Mouse (Mus musculus) hindbrain, embryonic 10.5 days (tissue): ENCODE results near the gene Gmpr. TPM values are rescaled to one million over a fixed set of nuclear protein-coding genes. Genes with fewer than 3 reads are reported as not detected.

ENCODE experiments used
- DNase-seq: peaks from one replicate; pipeline ENCODE4 v3.0.0-alpha.2; 2017; ENCODE audit warnings: low spot score
- H3K27ac ChIP-seq: fragments of 300-500 bp; sonication (generic); 2 replicates; pipeline ENCODE4 v1.5.1; 2016; ENCODE audit warnings: mild to moderate bottlenecking, moderate library complexity
- H3K27me3 ChIP-seq: fragments of 300-500 bp; sonication (generic); 2 replicates; pipeline ENCODE4 v1.6.1; 2016; ENCODE audit warnings: mild to moderate bottlenecking; ENCODE audit not compliant: poor library complexity, insufficient read depth, severe bottlenecking
- H3K36me3 ChIP-seq: fragments of 300-500 bp; sonication (generic); 2 replicates; pipeline ENCODE4 v1.6.1; 2016; ENCODE audit warnings: mild to moderate bottlenecking, moderate library complexity
- H3K4me1 ChIP-seq: fragments of 300-500 bp; sonication (generic); replicated peaks from 2 replicates; pipeline ENCODE4 v1.6.1; 2016; ENCODE audit warnings: mild to moderate bottlenecking
- H3K4me3 ChIP-seq: fragments of 300-500 bp; sonication (generic); 2 replicates; pipeline ENCODE4 v1.5.1; 2016; ENCODE audit warnings: mild to moderate bottlenecking, moderate library complexity
- H3K9me3 ChIP-seq: fragments of 300-500 bp; sonication (generic); 2 replicates; pipeline ENCODE4 v1.6.1; 2016; ENCODE audit warnings: mild to moderate bottlenecking, moderate library complexity
- WGBS: fragments of 180-500 bp; shearing (Covaris S2); methylation state at CpG from one replicate; pipeline ENCODE4 v1.1.7; 2016; 5-methylcytosine and 5-hydroxymethylcytosine counted together
- polyA plus RNA-seq: library from polyadenylated mRNA; unstranded; fragments of >200 nt; fragmentation: Nextera tagmentation; extraction: Ambion mirVana; gene quantifications from 2 replicates; pipeline ENCODE4 v1.2.1, GENCODE M21; 2016

Gene Gmpr
- polyA plus RNA-seq, 1 experiment from 2014 or later = 38.3 TPM

DNA sequence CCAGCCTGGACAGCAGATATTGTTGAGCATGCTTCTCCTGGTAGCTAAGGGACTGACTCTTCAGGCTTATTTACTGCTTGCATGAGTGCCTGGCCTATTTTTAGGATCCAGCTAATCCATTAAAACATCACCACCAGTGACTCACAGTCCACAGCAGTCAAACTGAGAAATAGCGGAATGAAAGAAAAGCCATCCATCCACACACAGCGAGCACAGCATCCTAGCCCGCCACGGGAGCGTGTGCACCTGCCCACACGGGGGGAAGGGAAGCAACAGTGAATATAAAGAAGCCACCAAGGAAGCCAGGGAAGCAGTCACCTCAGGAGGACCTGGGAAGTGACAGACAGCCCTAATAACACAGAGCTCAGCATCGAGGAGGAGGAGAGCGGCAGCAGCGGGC is 54.8 kb downstream of the Gmpr start:
- 89% methylated on average over 9 of the region's 9 CpGs for WGBS
- no peak overlapping the region for H3K4me3 ChIP-seq

DNA sequence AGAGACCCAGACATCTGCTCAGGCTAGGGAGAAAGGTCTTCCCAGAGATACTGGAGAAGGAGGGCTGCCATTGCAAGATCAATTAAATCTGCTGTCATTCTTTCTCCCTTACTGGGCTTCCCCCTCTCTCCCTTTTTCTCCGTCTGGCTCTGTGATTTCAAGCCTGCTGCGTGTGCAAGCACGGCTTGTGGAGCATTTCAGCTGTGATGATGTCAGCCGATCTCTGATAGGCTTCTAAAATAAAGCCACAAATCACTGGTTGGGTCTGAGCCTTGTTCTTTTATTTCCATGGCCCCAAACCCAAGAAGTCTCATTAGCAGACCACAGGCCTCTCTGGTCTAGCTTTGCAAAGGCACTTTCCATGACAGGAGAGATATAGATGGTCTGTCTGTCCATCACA is 57.7 kb downstream of the Gmpr start:
- no peaks in the 10 kb centered on the region for H3K27me3 ChIP-seq
- 0 out of 2 replicates have a peak, but pooled peaks cover 4% of the 10 kb centered on the region for H3K4me1 ChIP-seq
- peaks cover 15% of the 10 kb centered on the region; the same call in 1 of the 2 replicates for H3K36me3 ChIP-seq
- H3K9me3 ChIP-seq = no peaks in the 10 kb centered on the region
- no peak overlapping the region for H3K27ac ChIP-seq
- H3K4me3 ChIP-seq = no peak overlapping the region
- 81% methylated on average over 4 of the region's 4 CpGs for WGBS
- DNase-seq = no peak

More for the DNA sequence above, 54.8 kb downstream of the Gmpr start:
- Histone ChIP-seq H3K4me1 (peaks cover 13% of the 10 kb centered on the region), H3K36me3 (peaks cover 6% of the 10 kb centered on the region; the same call in 1 of the 2 replicates), H3K27ac (no peak overlapping the region), H3K27me3 (no peaks in the 10 kb centered on the region), H3K9me3 (no peaks in the 10 kb centered on the region)
- DNase-seq = no peak

DNA sequence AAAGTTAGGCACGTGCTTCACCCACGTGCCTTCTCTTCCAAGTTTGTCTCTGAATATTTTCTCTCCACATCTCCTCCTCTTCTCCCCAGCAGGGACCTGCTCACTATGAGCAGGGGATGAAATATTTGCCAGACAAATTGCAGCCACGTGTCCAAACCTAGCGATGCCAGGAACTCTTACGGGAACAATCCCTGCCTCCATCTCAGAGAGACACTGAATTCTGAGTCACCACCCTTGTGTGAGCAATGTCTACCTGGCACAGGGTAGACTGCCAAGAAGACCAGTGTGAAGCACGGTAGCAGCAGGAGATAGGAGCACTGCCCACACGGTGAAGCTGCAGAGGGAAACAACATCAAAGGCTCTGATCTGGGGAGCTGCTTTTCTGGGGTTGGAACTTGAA is 62.7 kb downstream of the Gmpr start:
- Histone ChIP-seq H3K27me3 (no peaks in the 10 kb centered on the region), H3K36me3 (peaks cover 15% of the 10 kb centered on the region; the same call in 1 of the 2 replicates), H3K9me3 (no peaks in the 10 kb centered on the region), H3K27ac (no peak overlapping the region), H3K4me3 (no peak overlapping the region), H3K4me1 (0 out of 2 replicates have a peak, but pooled peaks cover 11% of the 10 kb centered on the region)
- DNase-seq = no peak
- WGBS = 83% methylated on average over 7 of the region's 7 CpGs

DNA sequence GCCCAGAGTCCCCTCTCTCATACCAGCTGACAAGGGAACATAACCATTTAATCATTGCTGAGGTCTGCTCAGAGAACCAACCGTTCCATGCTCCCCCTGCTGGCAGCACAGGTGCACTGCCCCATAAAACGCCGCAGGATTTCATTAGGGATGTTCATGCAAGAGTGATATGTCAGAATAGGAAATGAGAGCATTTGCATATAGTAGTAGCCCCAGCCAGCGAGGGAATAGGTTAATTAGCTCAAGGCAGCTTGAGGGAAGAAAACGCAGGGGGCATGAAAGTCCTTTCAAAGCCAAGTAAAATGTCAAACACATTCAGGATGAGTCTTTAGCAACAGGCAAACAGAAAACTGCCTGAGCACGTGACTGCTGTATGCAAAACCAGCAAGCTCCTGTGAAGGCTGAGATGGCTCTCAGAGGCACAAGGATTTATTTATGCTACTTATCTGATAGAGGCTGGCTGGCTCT is 64.6 kb downstream of the Gmpr start:
- DNase-seq = peak; percentile 87
- no peaks in the 10 kb centered on the region for H3K27me3 ChIP-seq
- WGBS = 5% methylated on average over 6 of the region's 6 CpGs
- no peak overlapping the region for H3K27ac ChIP-seq
- no peak overlapping the region for H3K4me3 ChIP-seq
- peaks cover 11% of the 10 kb centered on the region; the same call in 1 of the 2 replicates for H3K36me3 ChIP-seq
- peaks cover 19% of the 10 kb centered on the region for H3K4me1 ChIP-seq
- H3K9me3 ChIP-seq = no peaks in the 10 kb centered on the region

DNA sequence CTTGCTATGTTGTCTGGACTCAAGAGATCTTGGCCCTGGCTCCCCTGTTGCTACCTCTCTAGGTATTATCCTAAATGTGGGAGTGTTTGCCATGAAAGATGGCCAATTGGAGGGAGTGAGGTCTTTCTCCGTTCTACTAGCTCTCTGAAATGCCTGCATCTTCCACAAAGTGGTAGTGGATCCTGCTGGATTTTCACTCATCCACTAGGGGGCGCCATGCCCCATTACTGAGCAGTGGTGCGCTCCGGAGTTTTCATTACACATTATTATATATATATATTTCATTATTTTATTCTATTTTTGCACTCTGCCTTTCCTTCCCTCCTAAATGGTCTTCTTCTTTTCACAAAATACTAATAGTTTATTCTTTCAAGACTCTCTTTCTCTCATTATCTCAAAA is 65.5 kb downstream of the Gmpr start:
- Histone ChIP-seq H3K27ac (no peak overlapping the region), H3K9me3 (no peaks in the 10 kb centered on the region), H3K4me3 (no peak overlapping the region), H3K36me3 (peaks cover 4% of the 10 kb centered on the region; the same call in 1 of the 2 replicates), H3K27me3 (no peaks in the 10 kb centered on the region), H3K4me1 (peaks cover 28% of the 10 kb centered on the region)
- DNase-seq = peak; percentile 58
- 38% methylated on average over 4 of the region's 4 CpGs for WGBS

DNA sequence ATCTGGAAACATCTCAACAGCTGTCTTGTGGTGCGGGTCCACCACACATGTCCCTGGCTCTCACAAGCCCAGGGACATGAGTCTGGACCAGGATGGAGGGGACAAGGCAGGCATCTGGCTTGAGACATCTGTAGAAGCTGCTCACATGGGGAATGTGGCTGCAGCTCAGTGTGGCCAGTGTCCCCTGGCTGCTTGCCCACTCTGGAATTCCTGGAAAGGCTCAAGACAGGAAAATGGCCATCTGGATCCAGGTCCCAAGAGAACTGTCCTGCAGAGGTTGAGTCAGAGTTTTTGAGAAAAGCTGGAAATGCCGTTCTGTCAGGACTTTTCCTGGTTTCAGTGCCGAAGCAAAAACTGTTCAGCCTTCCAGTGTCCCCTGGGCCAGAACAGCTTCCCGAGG is 68.9 kb downstream of the Gmpr start:
- Histone ChIP-seq H3K9me3 (no peaks in the 10 kb centered on the region), H3K27me3 (no peaks in the 10 kb centered on the region), H3K27ac (peak overlapping the region; percentile 37; the same call in 1 of the 2 replicates), H3K4me3 (no peak overlapping the region), H3K4me1 (peaks cover 32% of the 10 kb centered on the region), H3K36me3 (no peaks in the 10 kb centered on the region)
- DNase-seq = no peak
- WGBS = 79% methylated on average over 4 of the region's 4 CpGs

DNA sequence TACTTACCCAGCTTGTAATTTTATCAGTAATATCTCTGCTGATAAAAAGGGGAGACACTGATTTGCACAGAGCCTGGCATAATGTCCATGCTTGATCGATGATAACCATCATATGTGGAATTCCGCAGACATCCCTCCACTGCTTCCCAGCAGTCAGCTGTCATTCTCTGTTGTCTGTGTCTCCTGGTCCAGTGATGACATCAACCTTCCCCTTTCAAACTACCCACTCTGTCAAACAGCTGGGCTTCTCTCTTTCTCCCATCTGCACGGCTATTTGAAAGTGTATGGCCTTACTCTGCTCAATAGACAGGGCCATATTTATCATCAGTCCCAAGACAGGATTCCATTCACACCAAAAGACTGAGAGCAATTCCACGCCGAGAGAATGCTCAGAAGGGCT is 70.1 kb downstream of the Gmpr start:
- no peak for DNase-seq
- Histone ChIP-seq H3K4me3 (no peak overlapping the region), H3K9me3 (no peaks in the 10 kb centered on the region), H3K27me3 (no peaks in the 10 kb centered on the region), H3K27ac (no peak overlapping the region), H3K36me3 (no peaks in the 10 kb centered on the region), H3K4me1 (peaks cover 25% of the 10 kb centered on the region)
- WGBS = 59% methylated on average over 5 of the region's 5 CpGs

DNA sequence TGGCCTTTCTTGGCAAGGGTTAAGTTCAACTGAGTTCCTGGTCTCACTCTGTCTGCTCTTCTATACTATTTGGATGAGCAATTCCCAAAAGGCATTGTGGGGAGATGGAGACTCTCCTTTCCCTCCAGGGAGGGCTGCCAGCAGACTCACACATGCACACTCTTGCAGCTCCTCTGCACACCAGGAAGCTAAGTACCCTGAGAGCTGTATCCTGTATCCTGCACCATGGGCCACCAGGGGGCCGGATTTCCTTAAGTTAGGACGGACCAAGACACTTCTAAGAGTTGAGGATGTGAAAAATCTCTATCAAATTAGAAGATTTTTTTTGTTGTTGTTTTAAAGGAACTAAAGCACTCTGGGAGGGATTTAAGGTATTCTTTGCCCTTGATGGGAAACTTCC is 70.5 kb downstream of the Gmpr start:
- Histone ChIP-seq H3K27ac (no peak overlapping the region), H3K36me3 (no peaks in the 10 kb centered on the region), H3K4me1 (peaks cover 25% of the 10 kb centered on the region), H3K27me3 (no peaks in the 10 kb centered on the region), H3K9me3 (no peaks in the 10 kb centered on the region), H3K4me3 (no peak overlapping the region)
- DNase-seq = peak; percentile 13
- 54% methylated on average over 2 of the region's 2 CpGs for WGBS

DNA sequence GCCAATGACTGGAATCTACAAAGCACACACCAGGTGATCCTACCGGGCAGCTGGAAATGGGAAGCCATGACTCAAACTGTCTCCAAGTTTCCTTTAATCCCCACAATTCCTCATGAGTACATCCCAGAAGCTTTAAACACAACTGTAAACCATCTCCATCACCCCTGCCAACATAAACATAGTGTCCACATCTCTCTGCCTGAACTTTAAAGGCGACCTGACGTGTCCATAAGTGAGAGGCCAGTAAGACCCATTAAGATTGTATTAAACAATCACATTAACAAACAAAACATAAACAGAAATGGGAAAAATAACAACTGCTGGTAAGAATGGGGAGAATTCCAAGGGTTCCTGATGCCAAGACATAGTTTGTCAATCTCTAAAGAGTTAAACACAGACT is 72.5 kb downstream of the Gmpr start:
- no peaks in the 10 kb centered on the region for H3K27me3 ChIP-seq
- H3K36me3 ChIP-seq = no peaks in the 10 kb centered on the region
- no peak overlapping the region for H3K27ac ChIP-seq
- no peak for DNase-seq
- WGBS = 92% methylated on average over 3 of the region's 3 CpGs
- H3K4me1 ChIP-seq = peaks cover 25% of the 10 kb centered on the region
- H3K4me3 ChIP-seq = no peak overlapping the region
- H3K9me3 ChIP-seq = no peaks in the 10 kb centered on the region

DNA sequence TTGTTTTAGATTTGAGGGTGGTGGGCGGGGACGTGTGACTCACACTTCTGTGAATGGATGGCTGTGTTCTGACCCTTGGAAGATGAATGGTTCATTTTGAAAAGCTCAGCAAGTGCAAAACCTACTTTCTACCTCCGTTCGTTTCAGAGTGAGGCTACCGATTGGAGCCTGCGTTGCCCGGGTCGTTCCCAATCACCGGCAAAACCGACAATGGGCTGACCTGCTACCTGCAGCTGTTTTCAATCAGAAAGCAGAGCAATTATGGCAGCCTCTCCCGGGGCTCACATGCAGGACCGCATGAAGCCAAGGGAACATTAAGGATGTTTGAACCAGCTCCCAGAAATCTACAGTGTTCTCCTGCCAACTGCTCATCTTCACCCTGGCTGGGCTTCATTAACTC is 75.0 kb downstream of the Gmpr start:
- Histone ChIP-seq H3K36me3 (no peaks in the 10 kb centered on the region), H3K4me1 (peaks cover 12% of the 10 kb centered on the region), H3K4me3 (no peak overlapping the region), H3K27me3 (no peaks in the 10 kb centered on the region), H3K27ac (no peak overlapping the region), H3K9me3 (no peaks in the 10 kb centered on the region)
- no peak for DNase-seq
- WGBS = 81% methylated on average over 12 of the region's 12 CpGs

DNA sequence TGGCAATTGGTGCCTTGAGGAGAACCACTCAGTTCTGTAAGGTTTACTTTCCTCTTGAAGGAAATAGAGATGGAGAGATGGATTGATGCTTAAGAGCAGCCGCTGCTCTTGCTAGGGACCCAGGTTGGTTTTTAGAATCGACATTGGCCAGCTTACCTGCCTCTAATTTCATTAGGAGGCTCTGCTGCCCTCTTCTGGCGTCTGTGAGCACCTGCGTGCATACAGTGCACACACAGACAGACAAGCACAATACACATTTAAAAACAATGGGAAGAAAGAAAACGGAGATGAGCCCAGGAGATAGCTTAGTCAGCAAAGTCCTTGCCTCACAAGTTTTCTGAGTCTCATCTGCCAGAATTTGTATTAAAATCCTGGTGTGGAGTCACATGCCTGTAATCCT is 75.8 kb downstream of the Gmpr start:
- H3K27me3 ChIP-seq = no peaks in the 10 kb centered on the region
- H3K4me3 ChIP-seq = no peak overlapping the region
- H3K4me1 ChIP-seq = peaks cover 4% of the 10 kb centered on the region; the same call in 1 of the 2 replicates
- H3K36me3 ChIP-seq = no peaks in the 10 kb centered on the region
- DNase-seq = no peak
- H3K9me3 ChIP-seq = no peaks in the 10 kb centered on the region
- 88% methylated on average over 5 of the region's 5 CpGs for WGBS
- no peak overlapping the region for H3K27ac ChIP-seq

DNA sequence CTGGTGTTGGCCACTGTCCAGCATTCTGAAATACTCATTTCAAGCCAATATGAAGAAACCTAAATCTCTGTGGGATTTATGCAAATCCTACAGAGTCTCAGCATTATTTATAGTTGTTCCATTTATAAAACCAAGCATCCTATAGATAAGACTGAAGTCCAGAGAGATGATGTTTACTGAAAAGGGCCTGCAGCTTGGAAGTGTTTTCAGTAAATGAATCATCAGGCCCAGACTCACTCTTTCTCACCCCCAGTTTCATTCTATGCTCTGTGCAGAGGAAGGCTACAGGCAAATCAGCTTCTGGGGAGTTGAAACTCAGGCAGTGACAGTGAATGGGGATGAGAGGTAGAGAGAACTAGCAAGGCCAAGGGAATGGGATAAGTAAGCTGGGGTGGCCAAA is 83.7 kb downstream of the Gmpr start:
- no peaks in the 10 kb centered on the region for H3K27me3 ChIP-seq
- H3K36me3 ChIP-seq = no peaks in the 10 kb centered on the region
- no peaks in the 10 kb centered on the region for H3K9me3 ChIP-seq
- no peak overlapping the region for H3K4me3 ChIP-seq
- no peak for DNase-seq
- H3K27ac ChIP-seq = no peak overlapping the region
- peaks cover 8% of the 10 kb centered on the region for H3K4me1 ChIP-seq

DNA sequence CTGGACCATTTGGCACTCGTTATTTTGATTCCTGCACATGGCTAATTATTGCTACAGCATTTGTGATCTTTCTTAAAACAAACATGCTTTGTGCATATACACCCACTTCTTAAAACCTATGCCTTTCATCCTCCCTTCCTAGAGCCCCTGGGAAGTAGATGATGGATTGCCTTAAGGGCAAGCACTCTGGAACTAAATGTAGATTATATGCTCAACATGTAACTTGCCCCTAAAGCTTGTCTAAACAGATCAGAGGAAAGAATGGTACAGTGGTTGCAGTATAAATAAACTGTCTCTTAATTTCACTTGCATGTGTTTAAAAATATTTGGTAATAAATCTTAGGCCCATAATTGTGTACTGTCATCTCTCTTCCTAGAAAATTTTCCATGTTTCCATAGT is 86.7 kb downstream of the Gmpr start:
- 89% methylated on average over 1 of the region's 1 CpGs for WGBS
- DNase-seq = no peak
- H3K36me3 ChIP-seq = no peaks in the 10 kb centered on the region
- peaks cover 8% of the 10 kb centered on the region for H3K4me1 ChIP-seq
- no peak overlapping the region for H3K27ac ChIP-seq
- no peak overlapping the region for H3K4me3 ChIP-seq
- no peaks in the 10 kb centered on the region for H3K9me3 ChIP-seq
- H3K27me3 ChIP-seq = no peaks in the 10 kb centered on the region

DNA sequence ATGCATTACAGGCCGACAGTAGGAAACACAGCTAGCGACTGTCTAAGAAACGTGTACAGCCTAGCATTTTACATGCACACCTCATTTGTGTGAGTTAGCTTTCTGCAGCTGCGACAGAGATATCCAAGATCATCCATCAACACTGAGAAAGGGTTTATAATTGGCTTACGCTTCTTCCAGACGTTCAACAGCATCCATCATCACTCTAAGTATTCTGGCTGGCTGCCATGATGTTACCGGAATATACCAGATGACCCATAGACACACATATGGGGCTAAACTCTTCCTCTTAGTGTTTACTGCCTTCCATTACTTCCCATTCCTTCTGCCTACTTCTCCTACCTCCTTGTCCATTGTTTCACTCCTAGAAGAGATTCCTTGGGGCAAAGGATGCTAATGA is 88.2 kb downstream of the Gmpr start:
- WGBS = 83% methylated on average over 7 of the region's 7 CpGs
- Histone ChIP-seq H3K4me1 (peaks cover 8% of the 10 kb centered on the region), H3K4me3 (no peak overlapping the region), H3K27ac (peak overlapping the region; percentile 29), H3K36me3 (no peaks in the 10 kb centered on the region), H3K27me3 (no peaks in the 10 kb centered on the region), H3K9me3 (no peaks in the 10 kb centered on the region)
- DNase-seq = no peak
